Mouse (Mus musculus) hindbrain, embryonic 13.5 days (tissue): ENCODE data around the gene A630010A05Rik. TPM values are rescaled to one million over a fixed set of nuclear protein-coding genes. Genes with fewer than 3 reads are reported as not detected.
"Not testable (repeated sequence)": the region's sequence is repeated elsewhere in the genome, so short reads cannot be mapped to it uniquely, and the experiment has no call there.

ENCODE experiments used
- ATAC-seq: fragments of 200-750 bp; cut with Nextera tagmentation; 2 replicates; pipeline ENCODE4 v1.8.0; 2017; ENCODE audit warnings: moderate TSS enrichment; ENCODE audit not compliant: low FRiP score
- H3K27ac ChIP-seq: fragments of 300-500 bp; sonication (generic); 2 replicates; pipeline ENCODE4 v1.5.1; 2015; ENCODE audit warnings: inconsistent platforms, mild to moderate bottlenecking, moderate library complexity
- H3K27me3 ChIP-seq: fragments of 300-500 bp; sonication (generic); 2 replicates; pipeline ENCODE4 v1.6.1; 2015; ENCODE audit warnings: mild to moderate bottlenecking, inconsistent platforms
- H3K36me3 ChIP-seq: fragments of 300-500 bp; sonication (generic); 2 replicates; pipeline ENCODE4 v1.6.1; 2015; ENCODE audit warnings: mild to moderate bottlenecking, inconsistent platforms
- H3K4me1 ChIP-seq: fragments of 300-500 bp; sonication (generic); replicated peaks from 2 replicates; pipeline ENCODE4 v1.6.1; 2015; ENCODE audit warnings: inconsistent platforms
- H3K4me2 ChIP-seq: fragments of 300-500 bp; sonication (generic); 2 replicates; pipeline ENCODE4 v1.6.1; 2015; ENCODE audit warnings: inconsistent platforms, mild to moderate bottlenecking, moderate library complexity
- H3K4me3 ChIP-seq: fragments of 300-500 bp; sonication (generic); 2 replicates; pipeline ENCODE4 v1.5.1; 2015; ENCODE audit warnings: mild to moderate bottlenecking, inconsistent platforms
- H3K9ac ChIP-seq: fragments of 300-500 bp; sonication (generic); 2 replicates; pipeline ENCODE4 v1.6.1; 2015; ENCODE audit warnings: mild to moderate bottlenecking, inconsistent platforms
- H3K9me3 ChIP-seq: fragments of 300-500 bp; sonication (generic); 2 replicates; pipeline ENCODE4 v1.6.1; 2016; ENCODE audit warnings: inconsistent platforms
- WGBS: fragments of 180-500 bp; shearing (Covaris S2); methylation state at CpG from one replicate; pipeline ENCODE4 v1.1.7; 2015; 5-methylcytosine and 5-hydroxymethylcytosine counted together
- polyA plus RNA-seq: library from polyadenylated mRNA; unstranded; fragments of >200 nt; fragmentation: Nextera tagmentation; extraction: Ambion mirVana; gene quantifications from 2 replicates; pipeline ENCODE4 v1.2.1, GENCODE M21; 2015

Gene A630010A05Rik
- polyA plus RNA-seq = not detected in 2 replicates

- no peak within 1 kb of the TSS for H3K4me2 ChIP-seq
- no peaks in the 10 kb centered on the region for H3K36me3 ChIP-seq
- no peak within 1 kb of the TSS for H3K27ac ChIP-seq
- no peak within 1 kb of the TSS for H3K4me3 ChIP-seq
- ATAC-seq = no peak
- H3K9ac ChIP-seq = no peak within 1 kb of the TSS
- 93% methylated on average over 1 of the region's 1 CpGs for WGBS
- H3K9me3 ChIP-seq = no peaks in the 10 kb centered on the region
- no peaks in the 10 kb centered on the region for H3K4me1 ChIP-seq
- no peaks in the 10 kb centered on the region for H3K27me3 ChIP-seq
Measured at GRCm38 (mm10) chr16:14562017-14562416, at the start of gene A630010A05Rik. TSS of gene A630010A05Rik (plus strand) at chr16:14562317.

DNA sequence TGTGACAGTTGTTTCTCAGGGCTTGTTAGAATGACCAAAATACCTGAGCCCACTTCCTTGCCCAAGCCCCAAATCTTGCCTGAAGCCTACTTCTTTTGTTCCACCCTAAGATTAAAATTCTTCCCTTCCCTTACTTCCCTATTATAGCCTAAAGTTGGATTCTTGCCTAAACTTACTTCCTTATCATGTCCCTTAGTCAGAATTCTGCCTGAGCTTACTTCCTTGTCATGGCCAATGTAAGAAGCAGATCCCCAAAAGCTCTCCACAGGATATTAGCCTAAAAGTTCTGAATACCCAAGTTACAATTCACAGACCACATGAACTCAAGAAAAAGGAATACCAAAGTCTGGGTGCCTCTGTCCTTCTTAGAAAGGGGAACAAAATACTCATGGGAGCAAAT, 26.4 kb upstream of the A630010A05Rik start:
- Histone ChIP-seq H3K4me1 (no peaks in the 10 kb centered on the region), H3K4me3 (no peak overlapping the region), H3K9ac (no peak overlapping the region), H3K27me3 (no peaks in the 10 kb centered on the region), H3K9me3 (no peaks in the 10 kb centered on the region), H3K36me3 (no peaks in the 10 kb centered on the region), H3K4me2 (no peak overlapping the region), H3K27ac (no peak overlapping the region)
- no peak for ATAC-seq

DNA sequence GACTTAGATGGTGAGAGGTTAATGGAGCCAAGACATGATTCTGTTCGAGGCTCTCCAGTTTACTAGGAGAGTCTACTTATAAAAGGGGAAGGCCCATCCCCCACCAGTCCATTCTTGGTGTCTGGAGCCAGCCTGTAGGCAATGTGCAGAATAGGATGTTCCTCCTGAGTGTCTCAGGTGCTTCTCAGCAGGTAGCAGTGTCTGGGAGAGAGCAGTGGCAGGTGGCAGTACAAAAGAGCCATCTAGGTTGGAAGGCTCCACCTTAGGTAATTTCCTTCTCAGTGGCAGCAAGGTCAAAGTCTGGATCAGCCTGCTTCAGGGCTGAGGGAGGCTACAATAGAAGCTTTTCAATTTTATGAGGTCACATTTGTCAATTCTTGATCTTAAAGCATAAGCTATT, 4.9 kb upstream of the A630010A05Rik start:
- H3K27ac ChIP-seq, H3K4me3 ChIP-seq, H3K27me3 ChIP-seq, H3K4me2 ChIP-seq, H3K9ac ChIP-seq, H3K4me1 ChIP-seq, H3K36me3 ChIP-seq, H3K9me3 ChIP-seq, ATAC-seq: not testable (repeated sequence)
- WGBS = 64% methylated on average over 1 of the region's 1 CpGs

Other genes with a start within 250 kb of the A630010A05Rik start
- gene Fopnl, start 244.9 kb upstream of the A630010A05Rik start, polyA plus RNA-seq = 193 and 197 TPM in 2 replicates
- 8.0 and 10.9 TPM in 2 replicates for gene Abcc1, start 200.8 kb upstream of the A630010A05Rik start, polyA plus RNA-seq